Mouse (Mus musculus): Measurements from ENCODE around the gene 6430628N08Rik. TPM values are rescaled to one million over a fixed set of nuclear protein-coding genes. Genes with fewer than 3 reads are reported as not detected.

6430628N08Rik gene
- polyA plus RNA-seq, 1 experiment = not detected

- 95% methylated on average over 6 of the region's 6 CpGs for WGBS
- peaks cover 19% of the 10 kb centered on the region for H3K4me1 ChIP-seq (ENCODE audit: control insufficient read depth, insufficient read depth, low read length)
- no peak overlapping the region for H3K4me3 ChIP-seq (replicated peaks; ENCODE audit: control insufficient read depth, low read depth, low read length)
- no peak for TF ChIP-seq CTCF (IDR thresholded peaks at IDR 0.05; ENCODE audit: control insufficient read depth, insufficient read depth, low read length)
- no peak for TF ChIP-seq POLR2A (IDR thresholded peaks at IDR 0.05; ENCODE audit: borderline replicate concordance, control insufficient read depth, low read depth, low read length)
- H3K27ac ChIP-seq (ENCODE audit: control insufficient read depth, insufficient read depth, low read depth, low read length, poor library complexity) = no peak overlapping the region
These were observed 38.9 kb upstream of the 6430628N08Rik start for GRCm38 (mm10) chr4:115851569-115851968.

- Histone ChIP-seq H3K27ac (ENCODE audit: control insufficient read depth, insufficient read depth, low read depth, low read length, poor library complexity) (no peak overlapping the region), H3K4me1 (ENCODE audit: control insufficient read depth, insufficient read depth, low read length) (peaks cover 8% of the 10 kb centered on the region), H3K4me3 (replicated peaks; ENCODE audit: control insufficient read depth, low read depth, low read length) (no peak overlapping the region)
- 68% methylated on average over 6 of the region's 6 CpGs for WGBS
- TF ChIP-seq CTCF (IDR thresholded peaks at IDR 0.05; ENCODE audit: control insufficient read depth, insufficient read depth, low read length) (no peak), POLR2A (IDR thresholded peaks at IDR 0.05; ENCODE audit: borderline replicate concordance, control insufficient read depth, low read depth, low read length) (no peak)
These were observed 35.4 kb upstream of the 6430628N08Rik start for GRCm38 (mm10) chr4:115855100-115855499.

GRCm38 (mm10) chr4:115855609-115856008 lies 34.9 kb upstream of the 6430628N08Rik start:
- H3K4me1 ChIP-seq (ENCODE audit: control insufficient read depth, insufficient read depth, low read length) = peaks cover 7% of the 10 kb centered on the region
- TF ChIP-seq POLR2A (IDR thresholded peaks at IDR 0.05; ENCODE audit: borderline replicate concordance, control insufficient read depth, low read depth, low read length) = no peak
- TF ChIP-seq CTCF (IDR thresholded peaks at IDR 0.05; ENCODE audit: control insufficient read depth, insufficient read depth, low read length) = no peak
- no peak overlapping the region for H3K27ac ChIP-seq (ENCODE audit: control insufficient read depth, insufficient read depth, low read depth, low read length, poor library complexity)
- H3K4me3 ChIP-seq (replicated peaks; ENCODE audit: control insufficient read depth, low read depth, low read length) = no peak overlapping the region
- 78% methylated on average over 4 of the region's 4 CpGs for WGBS

- Histone ChIP-seq H3K4me3 (replicated peaks; ENCODE audit: control insufficient read depth, low read depth, low read length) (no peak overlapping the region), H3K4me1 (ENCODE audit: control insufficient read depth, insufficient read depth, low read length) (peaks cover 5% of the 10 kb centered on the region; the same call in 1 of the 2 replicates), H3K27ac (ENCODE audit: control insufficient read depth, insufficient read depth, low read depth, low read length, poor library complexity) (no peak overlapping the region)
- WGBS = 55% methylated on average over 4 of the region's 4 CpGs
- TF ChIP-seq POLR2A (IDR thresholded peaks at IDR 0.05; ENCODE audit: borderline replicate concordance, control insufficient read depth, low read depth, low read length) = no peak
- no peak for TF ChIP-seq CTCF (IDR thresholded peaks at IDR 0.05; ENCODE audit: control insufficient read depth, insufficient read depth, low read length)
These were observed 34.2 kb upstream of the 6430628N08Rik start for GRCm38 (mm10) chr4:115856282-115856681.

GRCm38 (mm10) chr4:115857293-115857883 lies 33.1 kb upstream of the 6430628N08Rik start:
- H3K4me3 ChIP-seq (replicated peaks; ENCODE audit: control insufficient read depth, low read depth, low read length) = no peak overlapping the region
- peaks cover 5% of the 10 kb centered on the region; the same call in 1 of the 2 replicates for H3K4me1 ChIP-seq (ENCODE audit: control insufficient read depth, insufficient read depth, low read length)
- no peak overlapping the region for H3K27ac ChIP-seq (ENCODE audit: control insufficient read depth, insufficient read depth, low read depth, low read length, poor library complexity)
- TF ChIP-seq POLR2A (IDR thresholded peaks at IDR 0.05; ENCODE audit: borderline replicate concordance, control insufficient read depth, low read depth, low read length) (no peak), CTCF (IDR thresholded peaks at IDR 0.05; ENCODE audit: control insufficient read depth, insufficient read depth, low read length) (no peak)
- WGBS = 41% methylated on average over 9 of the region's 9 CpGs

GRCm38 (mm10) chr4:115863352-115863751 lies 27.1 kb upstream of the 6430628N08Rik start:
- no peak for TF ChIP-seq POLR2A (IDR thresholded peaks at IDR 0.05; ENCODE audit: borderline replicate concordance, control insufficient read depth, low read depth, low read length)
- TF ChIP-seq CTCF (IDR thresholded peaks at IDR 0.05; ENCODE audit: control insufficient read depth, insufficient read depth, low read length) = no peak
- no peaks in the 10 kb centered on the region; the same call in 1 of the 2 replicates for H3K4me1 ChIP-seq (ENCODE audit: control insufficient read depth, insufficient read depth, low read length)
- 93% methylated on average over 7 of the region's 7 CpGs for WGBS

GRCm38 (mm10) chr4:115863880-115864279 lies 26.6 kb upstream of the 6430628N08Rik start:
- Histone ChIP-seq H3K4me3 (replicated peaks; ENCODE audit: control insufficient read depth, low read depth, low read length) (no peak overlapping the region), H3K4me1 (ENCODE audit: control insufficient read depth, insufficient read depth, low read length) (no peaks in the 10 kb centered on the region), H3K27ac (ENCODE audit: control insufficient read depth, insufficient read depth, low read depth, low read length, poor library complexity) (no peak overlapping the region)
- WGBS = 86% methylated on average over 10 of the region's 10 CpGs
- TF ChIP-seq CTCF (IDR thresholded peaks at IDR 0.05; ENCODE audit: control insufficient read depth, insufficient read depth, low read length) (no peak), POLR2A (IDR thresholded peaks at IDR 0.05; ENCODE audit: borderline replicate concordance, control insufficient read depth, low read depth, low read length) (no peak)

More at GRCm38 (mm10) chr4:115863352-115863751, 27.1 kb upstream of the 6430628N08Rik start:
- Histone ChIP-seq H3K27ac (ENCODE audit: control insufficient read depth, insufficient read depth, low read depth, low read length, poor library complexity) (no peak overlapping the region), H3K4me3 (replicated peaks; ENCODE audit: control insufficient read depth, low read depth, low read length) (no peak overlapping the region)

GRCm38 (mm10) chr4:115869512-115870210 lies 20.8 kb upstream of the 6430628N08Rik start:
- Histone ChIP-seq H3K27ac (ENCODE audit: control insufficient read depth, insufficient read depth, low read depth, low read length, poor library complexity) (no peak overlapping the region), H3K4me3 (replicated peaks; ENCODE audit: control insufficient read depth, low read depth, low read length) (no peak overlapping the region), H3K4me1 (ENCODE audit: control insufficient read depth, insufficient read depth, low read length) (no peaks in the 10 kb centered on the region)
- 87% methylated on average over 16 of the region's 16 CpGs for WGBS
- TF ChIP-seq CTCF (IDR thresholded peaks at IDR 0.05; ENCODE audit: control insufficient read depth, insufficient read depth, low read length) (no peak), POLR2A (IDR thresholded peaks at IDR 0.05; ENCODE audit: borderline replicate concordance, control insufficient read depth, low read depth, low read length) (no peak)

Data from bone marrow, adult 2 months (tissue).